Mouse (Mus musculus) ovary, postnatal 36 days (tissue): ENCODE results near the gene Acer3.
"Not testable (repeated sequence)": the region's sequence is repeated elsewhere in the genome, so short reads cannot be mapped to it uniquely, and the experiment has no call there.

Experiments
- DNase-seq: peaks from one replicate; pipeline ENCODE4 v3.0.0; 2022; ENCODE audit warnings: low spot score, mixed read lengths

Gene Acer3

GRCm38 (mm10) chr7:98276263-98276662, 44.7 kb downstream of the Acer3 start:
- no peak for DNase-seq

GRCm38 (mm10) chr7:98268166-98268565, 52.8 kb downstream of the Acer3 start:
- DNase-seq, result not testable (repeated sequence)

- DNase-seq, result no peak
Measured at GRCm38 (mm10) chr7:98252520-98252919, 68.5 kb downstream of the Acer3 start.

GRCm38 (mm10) chr7:98236686-98237359, 84.2 kb downstream of the Acer3 start:
- DNase-seq, result no peak

GRCm38 (mm10) chr7:98223796-98224195, 97.2 kb downstream of the Acer3 start:
- DNase-seq, result no peak

- DNase-seq, result no peak
Measured at GRCm38 (mm10) chr7:98216713-98217112, 104.3 kb downstream of the Acer3 start.

GRCm38 (mm10) chr7:98202946-98203345, 118.1 kb downstream of the Acer3 start:
- DNase-seq, result no peak

GRCm38 (mm10) chr7:98201493-98202028, 119.4 kb downstream of the Acer3 start:
- DNase-seq, result no peak

- DNase-seq, result no peak
Measured at GRCm38 (mm10) chr7:98200396-98200795, 120.6 kb downstream of the Acer3 start.

- DNase-seq, result no peak
Measured at GRCm38 (mm10) chr7:98199381-98199780, 121.6 kb downstream of the Acer3 start, which contains the start of gene B3gnt6. Gene B3gnt6 (minus strand): TSS chr7:98199481.

GRCm38 (mm10) chr7:98195151-98195801, 125.7 kb downstream of the Acer3 start:
- no peak for DNase-seq

- no peak for DNase-seq
Measured at GRCm38 (mm10) chr7:98194026-98194792, 126.8 kb downstream of the Acer3 start.

- DNase-seq, result no peak
Measured at GRCm38 (mm10) chr7:98193515-98194025, 127.4 kb downstream of the Acer3 start.

GRCm38 (mm10) chr7:98191571-98192250, 129.3 kb downstream of the Acer3 start:
- no peak for DNase-seq

GRCm38 (mm10) chr7:98190578-98190977, 130.4 kb downstream of the Acer3 start:
- no peak for DNase-seq

GRCm38 (mm10) chr7:98189745-98190144, 131.3 kb downstream of the Acer3 start:
- DNase-seq, result no peak

- no peak for DNase-seq
Measured at GRCm38 (mm10) chr7:98188680-98189079, 132.3 kb downstream of the Acer3 start.

GRCm38 (mm10) chr7:98188238-98188637, 132.8 kb downstream of the Acer3 start:
- DNase-seq, result no peak

- not testable (repeated sequence) for DNase-seq
Measured at GRCm38 (mm10) chr7:98187332-98187731, 133.7 kb downstream of the Acer3 start.

- no peak for DNase-seq
Measured at GRCm38 (mm10) chr7:98186637-98187036, 134.4 kb downstream of the Acer3 start.

- DNase-seq, result no peak
Measured at GRCm38 (mm10) chr7:98185326-98185725, 135.7 kb downstream of the Acer3 start.
